Mouse (Mus musculus): ENCODE measurements at regions not wholly inside any gene's neighbourhood (a gene's known extent, or its start where the extent isn't known, plus 50 kb on each side); places are given as distances from the start of the nearest gene placed in this dataset.

DNA sequence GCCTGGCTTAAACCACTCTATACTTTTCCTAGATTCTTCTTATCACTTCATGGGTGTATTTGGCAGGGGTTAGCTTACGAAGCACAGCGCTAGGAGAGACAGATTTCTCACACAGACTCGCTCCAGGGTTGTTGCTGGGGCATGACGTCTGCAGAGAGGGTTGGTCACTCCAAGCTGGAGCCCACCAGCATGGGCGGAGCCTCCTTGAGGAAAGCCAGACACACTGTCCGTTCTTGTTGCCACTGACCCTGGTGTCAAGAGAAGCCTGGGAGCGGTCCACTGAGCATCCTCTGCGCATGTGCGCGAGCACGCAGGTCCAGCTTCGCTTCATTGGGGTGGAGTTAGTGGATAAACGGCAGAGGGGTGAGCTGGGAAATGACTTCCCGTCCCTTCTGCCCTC is 159.8 kb downstream of the Kit start:
- H3K36me3 ChIP-seq (ENCODE audit: control insufficient read depth in 1 of 2, insufficient read depth in 2 of 2, low read length in 2 of 2) = peaks cover 0 to 9% of the 10 kb centered on the region in 2 experiments; a peak in 1 of 4 replicates
- peaks cover 0 to 7% of the 10 kb centered on the region in 2 experiments; a peak in 2 of 4 replicates for H3K4me1 ChIP-seq (ENCODE audit: control insufficient read depth in 1 of 2, insufficient read depth in 2 of 2, low read length in 2 of 2)
- H3K27me3 ChIP-seq (ENCODE audit: control insufficient read depth in 1 of 2, insufficient read depth in 2 of 2, low read length in 2 of 2) = no peaks in the 10 kb centered on the region
- no peaks in the 10 kb centered on the region for H3K79me2 ChIP-seq (ENCODE audit: control insufficient read depth, insufficient read depth, low read length, poor library complexity)
- no peak overlapping the region for H3K27ac ChIP-seq (ENCODE audit: control insufficient read depth, low read depth, low read length)
- H3K9me3 ChIP-seq (replicated peaks; ENCODE audit: insufficient read depth, low read length) = no peaks in the 10 kb centered on the region
- H3K9ac ChIP-seq (ENCODE audit: control insufficient read depth, low read depth, low read length, poor library complexity, severe bottlenecking) = no peak overlapping the region
- H3K4me3 ChIP-seq (ENCODE audit: control insufficient read depth in 1 of 2, insufficient read depth in 1 of 2, low read depth in 2 of 2, low read length in 2 of 2) = no peak overlapping the region
- no peak for DNase-seq (ENCODE audit: low read depth, low spot score)
- no peak for TF ChIP-seq MYB (IDR thresholded peaks at IDR 0.05; ENCODE audit: low read depth, low read length)
- no peak for TF ChIP-seq HCFC1 (IDR thresholded peaks at IDR 0.05; ENCODE audit: low read depth, low read length)
- no peak for TF ChIP-seq ZMIZ1 (IDR thresholded peaks at IDR 0.05; ENCODE audit: low read depth, low read length)
- TF ChIP-seq USF2 (IDR thresholded peaks at IDR 0.05; ENCODE audit: borderline replicate concordance in 1 of 2, insufficient read depth in 1 of 2, low read depth in 1 of 2, low read length in 2 of 2) = no peak
- TF ChIP-seq GATA1 (IDR thresholded peaks at IDR 0.05; ENCODE audit: low read depth, low read length) = no peak
- no peak for TF ChIP-seq NELFE (IDR thresholded peaks at IDR 0.05; ENCODE audit: low read depth, low read length)
- TF ChIP-seq MEF2A (IDR thresholded peaks at IDR 0.05; ENCODE audit: extremely low read depth, insufficient replicate concordance, low read depth, low read length, poor library complexity, severe bottlenecking) = no peak
- TF ChIP-seq RAD21 (IDR thresholded peaks at IDR 0.05; ENCODE audit: low read depth, low read length) = no peak
- TF ChIP-seq TBP (IDR thresholded peaks at IDR 0.05; ENCODE audit: low read depth, low read length) = no peak
- TF ChIP-seq MAFK (IDR thresholded peaks at IDR 0.05; ENCODE audit: borderline replicate concordance, low read depth, low read length) = no peak
- no peak for TF ChIP-seq NRF1 (IDR thresholded peaks at IDR 0.05; ENCODE audit: insufficient read depth, low read depth, low read length, poor library complexity, severe bottlenecking)
- no peak for TF ChIP-seq MYC (IDR thresholded peaks at IDR 0.05; ENCODE audit: low read depth, low read length)
- TF ChIP-seq UBTF (IDR thresholded peaks at IDR 0.05; ENCODE audit: borderline replicate concordance, insufficient read depth, low read depth, low read length) = no peak
- no peak for TF ChIP-seq MAZ (IDR thresholded peaks at IDR 0.05; ENCODE audit: low read depth, low read length)
- TF ChIP-seq ZNF384 (IDR thresholded peaks at IDR 0.05; ENCODE audit: low read depth, low read length) = no peak

DNA sequence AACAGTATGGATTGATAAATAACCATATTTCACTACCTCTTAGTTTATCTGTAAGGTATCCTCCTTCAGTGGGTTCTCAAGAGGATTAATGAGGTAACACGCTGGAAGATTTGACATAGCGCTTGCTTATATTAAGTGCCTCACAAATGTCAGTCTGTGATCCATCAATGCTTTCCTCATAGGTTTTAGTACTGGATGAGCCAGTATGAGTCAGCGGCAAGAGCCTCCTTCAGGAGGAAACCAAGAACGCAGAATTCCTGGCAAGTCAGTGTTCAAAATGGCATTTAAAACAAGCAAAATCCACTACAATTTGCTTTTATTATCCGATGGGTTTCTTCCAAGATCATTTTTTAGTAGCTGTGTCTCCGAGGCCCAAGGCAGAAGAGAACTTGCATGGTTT is 159.3 kb downstream of the Kit start:
- no peaks in the 10 kb centered on the region for H3K9me3 ChIP-seq (replicated peaks; ENCODE audit: insufficient read depth, low read length)
- no peaks in the 10 kb centered on the region for H3K79me2 ChIP-seq (ENCODE audit: control insufficient read depth, insufficient read depth, low read length, poor library complexity)
- no peak for DNase-seq (ENCODE audit: low read depth, low spot score)
- no peaks in the 10 kb centered on the region for H3K27me3 ChIP-seq (ENCODE audit: control insufficient read depth in 1 of 2, insufficient read depth in 2 of 2, low read length in 2 of 2)
- TF ChIP-seq RCOR1 (IDR thresholded peaks at IDR 0.05; ENCODE audit: low read depth, low read length) (no peak), HCFC1 (IDR thresholded peaks at IDR 0.05; ENCODE audit: low read depth, low read length) (no peak), GABPA (IDR thresholded peaks at IDR 0.05; ENCODE audit: low read depth, low read length) (no peak), CHD1 (IDR thresholded peaks at IDR 0.05; ENCODE audit: low read depth, low read length) (no peak)
- no peak overlapping the region for H3K27ac ChIP-seq (ENCODE audit: control insufficient read depth, low read depth, low read length)
- H3K36me3 ChIP-seq (ENCODE audit: control insufficient read depth in 1 of 2, insufficient read depth in 2 of 2, low read length in 2 of 2) = peaks cover 0 to 9% of the 10 kb centered on the region in 2 experiments; a peak in 1 of 4 replicates
- no peak overlapping the region for H3K9ac ChIP-seq (ENCODE audit: control insufficient read depth, low read depth, low read length, poor library complexity, severe bottlenecking)
- H3K4me3 ChIP-seq (ENCODE audit: control insufficient read depth in 1 of 2, insufficient read depth in 1 of 2, low read depth in 2 of 2, low read length in 2 of 2) = no peak overlapping the region
- peaks cover 0 to 7% of the 10 kb centered on the region in 2 experiments; a peak in 3 of 4 replicates for H3K4me1 ChIP-seq (ENCODE audit: control insufficient read depth in 1 of 2, insufficient read depth in 2 of 2, low read length in 2 of 2)

All from MEL (cell line).